Mouse (Mus musculus) neural tube, embryonic 14.5 days (tissue): ENCODE measurements around the gene A530016L24Rik. TPM values are rescaled to one million over a fixed set of nuclear protein-coding genes. Genes with fewer than 3 reads are reported as not detected.
A peak's percentile ranks its signal among the peaks of the same experiment; 100 is the strongest.

ENCODE experiments used
- ATAC-seq: fragments of 200-750 bp; cut with Nextera tagmentation; 2 replicates; pipeline ENCODE4 v1.8.0; 2017; ENCODE audit warnings: low read depth, mild to moderate bottlenecking, moderate TSS enrichment, moderate library complexity
- H3K27ac ChIP-seq: fragments of 300-500 bp; sonication (generic); 2 replicates; pipeline ENCODE4 v1.5.1; 2014; ENCODE audit warnings: low read depth, mild to moderate bottlenecking, control low read depth, low read length, moderate library complexity, mixed read lengths
- H3K27me3 ChIP-seq: fragments of 300-500 bp; sonication (generic); 2 replicates; pipeline ENCODE4 v1.6.1; 2014; ENCODE audit warnings: low read length; ENCODE audit not compliant: control insufficient read depth, insufficient read depth
- H3K36me3 ChIP-seq: fragments of 300-500 bp; sonication (generic); 2 replicates; pipeline ENCODE4 v1.6.1; 2014; ENCODE audit warnings: low read length, mixed read lengths; ENCODE audit not compliant: control insufficient read depth, insufficient read depth
- H3K4me1 ChIP-seq: fragments of 300-500 bp; sonication (generic); 2 replicates; pipeline ENCODE4 v1.6.1; 2014; ENCODE audit warnings: low read length; ENCODE audit not compliant: control insufficient read depth, insufficient read depth
- H3K4me2 ChIP-seq: fragments of 300-500 bp; sonication (generic); 2 replicates; pipeline ENCODE4 v1.6.1; 2014; ENCODE audit warnings: mild to moderate bottlenecking, low read depth, low read length, control low read depth
- H3K4me3 ChIP-seq: fragments of 300-500 bp; sonication (generic); 2 replicates; pipeline ENCODE4 v1.5.1; 2014; ENCODE audit warnings: low read depth, low read length, control low read depth, mixed read lengths
- H3K9ac ChIP-seq: fragments of 300-500 bp; sonication (generic); replicated peaks from 2 replicates; pipeline ENCODE4 v1.6.1; 2014; ENCODE audit warnings: low read depth, mild to moderate bottlenecking, control low read depth, low read length, mixed read lengths
- H3K9me3 ChIP-seq: fragments of 300-500 bp; sonication (generic); 2 replicates; pipeline ENCODE4 v1.6.1; 2016; ENCODE audit warnings: low read length; ENCODE audit not compliant: control insufficient read depth
- WGBS: fragments of 180-500 bp; shearing (Covaris S2); extraction: QIAGEN DNeasy Blood & Tissue Kit; methylation state at CpG from one replicate; pipeline ENCODE4 v1.1.7; 2014; 5-methylcytosine and 5-hydroxymethylcytosine counted together
- polyA plus RNA-seq: library from polyadenylated mRNA; unstranded; fragments of >200 nt; fragmentation: Nextera tagmentation; extraction: Ambion mirVana; gene quantifications from 2 replicates; pipeline ENCODE4 v1.2.1, GENCODE M21; 2014

The A530016L24Rik gene
- polyA plus RNA-seq, 1 experiment from 2014 or later: 0.08 TPM

GRCm38 (mm10) chr12:112462423-112462822 lies 26.8 kb upstream of the A530016L24Rik start:
- Histone ChIP-seq H3K4me2 (no peak overlapping the region), H3K27me3 (no peaks in the 10 kb centered on the region), H3K4me1 (peaks cover 14% of the 10 kb centered on the region), H3K9ac (no peak overlapping the region), H3K36me3 (no peaks in the 10 kb centered on the region), H3K9me3 (no peaks in the 10 kb centered on the region), H3K4me3 (no peak overlapping the region), H3K27ac (no peak overlapping the region)
- 11% methylated on average over 12 of the region's 12 CpGs for WGBS
- no peak for ATAC-seq

DNA sequence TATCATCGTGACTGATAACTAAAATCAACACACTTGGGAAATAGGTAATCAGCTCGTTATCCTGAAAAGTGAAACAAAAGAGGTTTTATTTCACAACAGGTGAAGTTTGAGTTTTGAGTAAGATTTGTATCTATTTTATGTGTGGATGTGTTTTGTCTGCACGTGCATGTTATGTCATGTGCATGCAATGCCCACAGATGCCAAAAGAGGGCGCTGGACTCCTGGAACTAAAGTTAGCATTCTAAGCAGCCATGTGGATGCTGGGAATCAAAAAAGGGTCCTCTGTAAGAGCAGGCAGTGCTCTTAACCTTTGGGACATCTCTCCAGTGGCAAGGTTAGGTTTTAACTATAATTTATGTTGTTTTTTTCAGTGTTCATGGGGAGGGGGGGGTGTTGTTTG lies 26.0 kb upstream of the A530016L24Rik start:
- ATAC-seq: no peak
- Histone ChIP-seq H3K4me2 (no peak overlapping the region), H3K27me3 (no peaks in the 10 kb centered on the region), H3K9ac (no peak overlapping the region), H3K36me3 (no peaks in the 10 kb centered on the region), H3K4me1 (peaks cover 6% of the 10 kb centered on the region), H3K9me3 (no peaks in the 10 kb centered on the region), H3K4me3 (no peak overlapping the region), H3K27ac (no peak overlapping the region)
- 83% methylated on average over 4 of the region's 4 CpGs for WGBS

DNA sequence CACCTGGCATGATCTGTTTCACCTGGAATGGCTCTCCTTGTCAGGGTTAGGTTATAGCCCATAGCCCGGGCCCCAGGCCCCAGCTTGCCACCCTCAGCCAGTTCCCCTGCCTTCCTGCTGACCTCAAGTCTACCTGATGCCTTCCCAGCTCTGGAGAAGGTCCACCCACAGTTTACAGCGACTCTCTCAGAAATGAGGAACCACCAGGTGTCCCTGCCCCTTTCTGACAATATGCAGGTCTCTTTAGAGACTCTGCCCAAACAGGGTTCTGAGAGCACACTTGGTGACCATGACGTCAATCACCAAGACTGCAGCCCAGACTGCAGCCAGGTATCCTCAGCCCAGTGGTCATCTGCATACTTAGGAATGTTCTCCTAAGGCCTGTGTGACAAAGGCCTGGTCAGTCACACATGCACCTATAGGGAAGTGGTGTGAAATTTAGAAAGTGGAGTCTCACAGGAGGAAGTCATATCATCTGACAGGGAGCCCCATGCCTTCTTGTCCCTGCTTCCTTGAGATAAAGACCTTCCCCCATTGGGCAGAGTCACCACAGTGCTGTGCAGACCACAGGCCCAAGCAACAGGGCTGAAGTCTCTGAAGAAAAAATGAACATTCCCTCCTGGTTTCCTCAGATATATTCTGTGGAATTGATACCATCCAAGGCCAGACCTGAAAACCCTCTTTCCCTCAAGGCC lies 25.4 kb upstream of the A530016L24Rik start:
- ATAC-seq: no peak
- Histone ChIP-seq H3K9me3 (no peaks in the 10 kb centered on the region), H3K36me3 (no peaks in the 10 kb centered on the region), H3K27ac (no peak overlapping the region), H3K9ac (no peak overlapping the region), H3K4me2 (no peak overlapping the region), H3K4me3 (no peak overlapping the region), H3K4me1 (peaks cover 5% of the 10 kb centered on the region; the same call in 1 of the 2 replicates), H3K27me3 (no peaks in the 10 kb centered on the region)
- 90% methylated on average over 3 of the region's 3 CpGs for WGBS

DNA sequence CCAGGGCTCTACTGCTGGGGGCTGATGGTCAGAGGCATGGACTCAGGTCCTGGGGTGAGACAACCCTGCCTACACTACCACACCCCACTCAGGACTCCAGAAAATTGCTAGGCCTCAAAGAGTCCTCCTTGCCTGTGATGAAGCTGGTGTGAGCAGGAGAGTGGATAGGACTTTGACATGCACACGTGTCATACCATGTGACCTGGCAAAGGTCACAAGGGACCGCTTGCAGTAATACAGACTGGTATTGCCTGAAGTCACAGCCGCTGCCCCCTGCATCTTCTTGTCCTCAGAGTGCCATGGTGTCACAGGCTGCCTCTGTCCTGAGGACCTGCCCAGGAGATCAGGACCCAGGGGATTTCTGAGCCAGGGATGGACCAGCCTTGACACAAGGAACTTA lies 24.7 kb upstream of the A530016L24Rik start:
- no peak overlapping the region for H3K4me2 ChIP-seq
- peaks cover 5% of the 10 kb centered on the region; the same call in 1 of the 2 replicates for H3K4me1 ChIP-seq
- 73% methylated on average over 3 of the region's 3 CpGs for WGBS
- ATAC-seq: no peak
- no peak overlapping the region for H3K4me3 ChIP-seq
- H3K9ac ChIP-seq: no peak overlapping the region
- H3K27me3 ChIP-seq: no peaks in the 10 kb centered on the region
- no peaks in the 10 kb centered on the region for H3K36me3 ChIP-seq
- H3K9me3 ChIP-seq: no peaks in the 10 kb centered on the region
- no peak overlapping the region for H3K27ac ChIP-seq

- 96% methylated on average over 17 of the region's 17 CpGs for WGBS
These were observed 23.3 kb upstream of the A530016L24Rik start for GRCm38 (mm10) chr12:112465928-112466327.

DNA sequence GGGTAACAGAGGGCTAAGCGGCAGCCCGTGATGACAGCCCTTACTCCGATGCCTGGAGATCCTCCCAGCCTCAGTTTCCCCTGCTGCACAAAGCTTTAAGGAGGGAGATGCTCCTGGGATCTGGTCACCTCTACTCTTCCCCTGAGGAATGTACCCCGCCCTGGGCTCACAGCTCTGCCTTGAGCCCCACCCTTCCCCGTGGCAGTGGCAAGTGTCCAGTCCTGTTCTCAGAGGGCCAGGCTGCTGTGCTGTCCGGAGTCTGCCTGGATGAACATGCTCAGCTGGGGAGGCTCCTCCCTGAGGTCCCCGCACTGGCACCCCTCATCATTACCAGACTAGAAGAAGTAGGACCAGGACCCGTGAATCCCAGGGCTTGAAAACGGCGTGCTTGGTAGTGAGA lies 21.9 kb upstream of the A530016L24Rik start:
- Histone ChIP-seq H3K4me1 (peaks cover 11% of the 10 kb centered on the region), H3K4me2 (no peak overlapping the region), H3K9ac (no peak overlapping the region), H3K27ac (no peak overlapping the region), H3K36me3 (no peaks in the 10 kb centered on the region), H3K9me3 (no peaks in the 10 kb centered on the region), H3K4me3 (no peak overlapping the region), H3K27me3 (no peaks in the 10 kb centered on the region)
- 81% methylated on average over 10 of the region's 10 CpGs for WGBS
- peak; percentile 15; the same call in 1 of the 2 replicates for ATAC-seq

More at GRCm38 (mm10) chr12:112465928-112466327, 23.3 kb upstream of the A530016L24Rik start:
- no peak for ATAC-seq
- Histone ChIP-seq H3K4me2 (no peak overlapping the region), H3K4me1 (peaks cover 11% of the 10 kb centered on the region), H3K36me3 (no peaks in the 10 kb centered on the region), H3K4me3 (no peak overlapping the region), H3K27ac (no peak overlapping the region), H3K9ac (no peak overlapping the region), H3K9me3 (no peaks in the 10 kb centered on the region), H3K27me3 (no peaks in the 10 kb centered on the region)

DNA sequence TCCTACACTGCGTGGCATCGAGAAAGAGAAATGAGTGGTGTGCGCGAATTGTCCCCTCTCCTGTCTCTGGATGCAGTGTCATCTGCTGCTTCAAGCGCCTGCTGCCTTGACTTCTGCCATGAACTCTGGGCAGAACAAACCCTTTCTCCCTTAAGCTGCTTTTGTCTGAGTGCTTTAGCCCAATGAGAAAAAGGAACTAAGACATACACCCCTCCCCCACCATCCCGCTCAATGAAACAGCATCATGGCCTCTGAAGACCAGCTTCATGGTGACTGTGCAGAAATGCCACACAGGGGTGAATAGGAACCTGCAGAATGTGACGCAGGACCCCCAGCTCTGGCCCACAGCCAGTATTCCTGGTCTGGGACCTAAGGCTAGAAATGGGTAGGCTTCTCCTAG lies 19.9 kb upstream of the A530016L24Rik start:
- Histone ChIP-seq H3K9ac (no peak overlapping the region), H3K4me1 (peaks cover 14% of the 10 kb centered on the region), H3K4me3 (no peak overlapping the region), H3K27ac (no peak overlapping the region), H3K36me3 (no peaks in the 10 kb centered on the region), H3K4me2 (no peak overlapping the region), H3K27me3 (no peaks in the 10 kb centered on the region), H3K9me3 (no peaks in the 10 kb centered on the region)
- 88% methylated on average over 7 of the region's 7 CpGs for WGBS
- no peak for ATAC-seq

DNA sequence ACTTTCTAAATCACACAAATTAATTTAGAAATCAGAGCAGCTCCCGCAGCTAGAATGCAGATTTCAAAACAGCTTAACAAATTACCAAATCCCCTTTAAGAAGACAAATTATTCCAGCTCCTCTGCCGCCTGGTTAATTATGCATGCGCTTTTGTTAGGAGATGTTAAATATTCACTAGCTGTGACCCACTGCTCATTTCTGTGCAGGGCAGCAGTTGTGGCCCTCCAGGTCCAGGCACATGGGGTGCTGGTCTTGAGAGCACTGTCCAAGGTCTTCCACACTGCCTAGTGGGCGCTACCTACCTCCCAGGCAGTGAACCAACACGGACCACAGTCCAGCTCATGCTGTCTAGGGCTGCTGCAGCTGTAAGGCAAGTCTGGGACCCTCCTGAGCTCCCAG lies 19.0 kb upstream of the A530016L24Rik start:
- H3K27ac ChIP-seq: no peak overlapping the region
- no peak overlapping the region for H3K9ac ChIP-seq
- ATAC-seq: no peak
- no peaks in the 10 kb centered on the region for H3K36me3 ChIP-seq
- peaks cover 9% of the 10 kb centered on the region for H3K4me1 ChIP-seq
- no peaks in the 10 kb centered on the region for H3K9me3 ChIP-seq
- no peaks in the 10 kb centered on the region for H3K27me3 ChIP-seq
- WGBS: 41% methylated on average over 5 of the region's 5 CpGs
- no peak overlapping the region for H3K4me2 ChIP-seq
- H3K4me3 ChIP-seq: no peak overlapping the region

- Histone ChIP-seq H3K9me3 (no peaks in the 10 kb centered on the region), H3K4me1 (peaks cover 9% of the 10 kb centered on the region), H3K27ac (no peak overlapping the region), H3K27me3 (no peaks in the 10 kb centered on the region), H3K4me2 (no peak overlapping the region), H3K4me3 (no peak overlapping the region), H3K36me3 (no peaks in the 10 kb centered on the region), H3K9ac (no peak overlapping the region)
- peak; percentile 75; the same call in 1 of the 2 replicates for ATAC-seq
- 9% methylated on average over 9 of the region's 9 CpGs for WGBS
These were observed 15.5 kb upstream of the A530016L24Rik start for GRCm38 (mm10) chr12:112473777-112474176.
